Mouse (Mus musculus) liver, embryonic 11.5 days (tissue): ENCODE results near the gene Bola2. TPM values are rescaled to one million over a fixed set of nuclear protein-coding genes. Genes with fewer than 3 reads are reported as not detected.
A peak's percentile ranks its signal among the peaks of the same experiment; 100 is the strongest.
"Not testable (repeated sequence)": the region's sequence is repeated elsewhere in the genome, so short reads cannot be mapped to it uniquely, and the experiment has no call there.

ENCODE experiments used
- ATAC-seq: fragments of 200-750 bp; cut with Nextera tagmentation; replicated peaks from 2 replicates; pipeline ENCODE4 v1.8.0; 2017; ENCODE audit warnings: moderate number of reproducible peaks, mild to moderate bottlenecking, moderate TSS enrichment, moderate library complexity; ENCODE audit not compliant: low FRiP score
- DNase-seq: peaks from one replicate; pipeline ENCODE4 v3.0.0-alpha.2; 2017; ENCODE audit warnings: low spot score
- H3K27ac ChIP-seq: fragments of 300-500 bp; sonication (generic); 2 replicates; pipeline ENCODE4 v1.5.1; 2014; ENCODE audit warnings: mild to moderate bottlenecking, low read depth, low read length, control low read depth
- H3K27me3 ChIP-seq: fragments of 300-500 bp; sonication (generic); replicated peaks from 2 replicates; pipeline ENCODE4 v1.6.1; 2014; ENCODE audit warnings: low read length, mixed read lengths; ENCODE audit not compliant: control insufficient read depth, insufficient read depth
- H3K36me3 ChIP-seq: fragments of 300-500 bp; sonication (generic); 2 replicates; pipeline ENCODE4 v1.6.1; 2014; ENCODE audit warnings: mild to moderate bottlenecking, low read length, moderate library complexity, mixed read lengths; ENCODE audit not compliant: control insufficient read depth, insufficient read depth
- H3K4me1 ChIP-seq: fragments of 300-500 bp; sonication (generic); replicated peaks from 2 replicates; pipeline ENCODE4 v1.6.1; 2014; ENCODE audit warnings: low read length, mixed read lengths; ENCODE audit not compliant: control insufficient read depth, insufficient read depth
- H3K4me2 ChIP-seq: fragments of 300-500 bp; sonication (generic); 2 replicates; pipeline ENCODE4 v1.6.1; 2014; ENCODE audit warnings: mild to moderate bottlenecking, control low read depth, moderate library complexity
- H3K4me3 ChIP-seq: fragments of 300-500 bp; sonication (generic); 2 replicates; pipeline ENCODE4 v1.5.1; 2014; ENCODE audit warnings: low read depth, low read length, control low read depth
- H3K9ac ChIP-seq: fragments of 300-500 bp; sonication (generic); 2 replicates; pipeline ENCODE4 v1.6.1; 2014; ENCODE audit warnings: low read depth, low read length, control low read depth
- H3K9me3 ChIP-seq: fragments of 300-500 bp; sonication (generic); 2 replicates; pipeline ENCODE4 v1.6.1; 2016; ENCODE audit warnings: low read length, inconsistent platforms, mixed read lengths; ENCODE audit not compliant: control insufficient read depth
- WGBS: fragments of 180-500 bp; shearing (Covaris S2); extraction: QIAGEN DNeasy Blood & Tissue Kit; methylation state at CpG from one replicate; pipeline ENCODE4 v1.1.7; 2014; 5-methylcytosine and 5-hydroxymethylcytosine counted together
- polyA plus RNA-seq: library from polyadenylated mRNA; unstranded; fragments of >200 nt; fragmentation: Nextera tagmentation; extraction: Ambion mirVana; gene quantifications from 2 replicates; pipeline ENCODE4 v1.2.1, GENCODE M21; 2014

The Bola2 gene
- polyA plus RNA-seq, 1 experiment from 2014 or later: 217 TPM

GRCm38 (mm10) chr7:126676631-126677220 is 18.5 kb upstream of the Bola2 start:
- Histone ChIP-seq H3K4me2 (no peak overlapping the region), H3K27me3 (no peaks in the 10 kb centered on the region), H3K27ac (no peak overlapping the region), H3K36me3 (peaks cover 3% of the 10 kb centered on the region), H3K9ac (no peak overlapping the region), H3K9me3 (no peaks in the 10 kb centered on the region), H3K4me1 (no peaks in the 10 kb centered on the region; the same call in 1 of the 2 replicates), H3K4me3 (no peak overlapping the region)
- DNase-seq: no peak
- 89% methylated on average over 4 of the region's 4 CpGs for WGBS
- no peak for ATAC-seq

- ATAC-seq: no peak
- no peaks in the 10 kb centered on the region for H3K27me3 ChIP-seq
- no peaks in the 10 kb centered on the region for H3K9me3 ChIP-seq
- no peak overlapping the region for H3K9ac ChIP-seq
- no peaks in the 10 kb centered on the region for H3K36me3 ChIP-seq
- H3K4me2 ChIP-seq: no peak overlapping the region
- H3K4me1 ChIP-seq: no peaks in the 10 kb centered on the region; the same call in 1 of the 2 replicates
- H3K27ac ChIP-seq: peak overlapping the region; percentile 21; the same call in 1 of the 2 replicates
- no peak for DNase-seq
- WGBS: 76% methylated on average over 8 of the region's 8 CpGs
- no peak overlapping the region for H3K4me3 ChIP-seq
Observed at GRCm38 (mm10) chr7:126678545-126679341, 16.5 kb upstream of the Bola2 start.

DNA sequence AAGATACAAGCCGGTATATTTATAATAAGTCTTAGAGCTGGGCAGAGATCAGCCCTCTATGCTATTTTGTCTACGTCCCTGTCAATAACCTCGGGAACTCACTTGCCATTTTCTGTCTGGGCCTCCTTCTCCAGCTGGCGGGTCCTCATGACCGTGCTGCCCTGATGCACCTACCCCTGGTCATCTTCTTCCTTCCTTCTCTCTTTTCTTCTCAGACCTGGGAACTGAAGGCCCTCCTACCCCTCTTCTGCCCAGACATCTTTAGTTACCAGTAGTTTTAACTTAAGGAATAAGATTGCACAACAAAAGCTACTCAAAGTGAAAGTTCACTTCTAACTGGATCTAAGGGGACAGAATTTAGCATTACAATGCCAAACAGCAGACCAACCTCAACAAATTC is 15.5 kb upstream of the Bola2 start:
- DNase-seq (no peak), ATAC-seq (no peak)
- Histone ChIP-seq H3K4me1 (no peaks in the 10 kb centered on the region; the same call in 1 of the 2 replicates), H3K4me2 (no peak overlapping the region), H3K9me3 (no peaks in the 10 kb centered on the region), H3K36me3 (no peaks in the 10 kb centered on the region), H3K27ac (no peak overlapping the region), H3K4me3 (no peak overlapping the region), H3K9ac (no peak overlapping the region), H3K27me3 (no peaks in the 10 kb centered on the region)
- WGBS: 84% methylated on average over 5 of the region's 5 CpGs

- 96% methylated on average over 5 of the region's 5 CpGs for WGBS
- Histone ChIP-seq H3K9me3 (no peaks in the 10 kb centered on the region), H3K4me2 (no peak overlapping the region), H3K4me3 (no peak overlapping the region), H3K36me3 (no peaks in the 10 kb centered on the region), H3K27me3 (no peaks in the 10 kb centered on the region), H3K27ac (no peak overlapping the region), H3K4me1 (no peaks in the 10 kb centered on the region), H3K9ac (no peak overlapping the region)
- ATAC-seq (no peak), DNase-seq (no peak)
Observed at GRCm38 (mm10) chr7:126681221-126681620, 14.0 kb upstream of the Bola2 start.

- DNase-seq, H3K4me2 ChIP-seq, H3K27ac ChIP-seq, H3K27me3 ChIP-seq, ATAC-seq, H3K4me1 ChIP-seq, H3K4me3 ChIP-seq, H3K9me3 ChIP-seq, H3K9ac ChIP-seq: not testable (repeated sequence)
- WGBS: 81% methylated on average over 4 of the region's 4 CpGs
- H3K36me3 ChIP-seq: peaks cover 11% of the 10 kb centered on the region; the same call in 1 of the 2 replicates
Observed at GRCm38 (mm10) chr7:126688156-126688555, 7.0 kb upstream of the Bola2 start.

DNA sequence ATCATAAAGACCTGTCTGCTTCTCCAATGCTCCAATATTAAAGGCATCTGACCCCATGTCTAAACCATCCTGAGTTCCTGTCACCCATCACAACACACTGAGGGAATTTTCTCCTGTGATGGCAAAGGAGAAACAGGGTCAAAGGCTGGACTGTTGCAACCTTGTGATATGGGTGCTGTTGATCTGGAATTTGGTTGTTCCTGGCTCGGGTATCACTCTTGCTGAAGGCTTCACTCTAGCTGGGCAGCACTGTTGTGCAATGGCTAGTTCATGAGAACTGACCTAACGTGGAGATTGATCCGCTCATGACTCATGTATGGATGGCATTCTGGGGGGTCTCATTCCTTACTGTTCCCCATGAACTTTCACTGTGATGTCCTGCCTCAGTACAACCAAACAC is 6.2 kb upstream of the Bola2 start:
- H3K27ac ChIP-seq: no peak overlapping the region
- H3K4me1 ChIP-seq: 0 out of 2 replicates have a peak, but pooled peaks cover 4% of the 10 kb centered on the region
- ATAC-seq (no peak), DNase-seq (no peak)
- H3K27me3 ChIP-seq: no peaks in the 10 kb centered on the region
- no peak overlapping the region for H3K4me2 ChIP-seq
- H3K4me3 ChIP-seq: no peak overlapping the region
- WGBS: 78% methylated on average over 3 of the region's 3 CpGs
- peaks cover 11% of the 10 kb centered on the region; the same call in 1 of the 2 replicates for H3K36me3 ChIP-seq
- H3K9me3 ChIP-seq: no peaks in the 10 kb centered on the region
- no peak overlapping the region for H3K9ac ChIP-seq

GRCm38 (mm10) chr7:126690737-126691136 is 4.5 kb upstream of the Bola2 start:
- no peak overlapping the region for H3K4me2 ChIP-seq
- H3K27ac ChIP-seq: no peak overlapping the region
- no peak overlapping the region for H3K4me3 ChIP-seq
- 87% methylated on average over 3 of the region's 3 CpGs for WGBS
- H3K36me3 ChIP-seq: peaks cover 11% of the 10 kb centered on the region; the same call in 1 of the 2 replicates
- H3K4me1 ChIP-seq: peaks cover 9% of the 10 kb centered on the region
- H3K9ac ChIP-seq: no peak overlapping the region
- H3K9me3 ChIP-seq: no peaks in the 10 kb centered on the region
- ATAC-seq (no peak), DNase-seq (no peak)
- H3K27me3 ChIP-seq: no peaks in the 10 kb centered on the region

- H3K36me3 ChIP-seq: peaks cover 11% of the 10 kb centered on the region; the same call in 1 of the 2 replicates
- no peak overlapping the region for H3K27ac ChIP-seq
- no peaks in the 10 kb centered on the region for H3K27me3 ChIP-seq
- ATAC-seq (no peak), DNase-seq (no peak)
- H3K4me2 ChIP-seq: no peak overlapping the region
- peaks cover 12% of the 10 kb centered on the region for H3K4me1 ChIP-seq
- WGBS: 90% methylated on average over 4 of the region's 5 CpGs
- no peaks in the 10 kb centered on the region for H3K9me3 ChIP-seq
- no peak overlapping the region for H3K4me3 ChIP-seq
- H3K9ac ChIP-seq: no peak overlapping the region
Observed at GRCm38 (mm10) chr7:126691676-126692075, 3.5 kb upstream of the Bola2 start.
